Mouse (Mus musculus) limb, embryonic 11.5 days (tissue): ENCODE results near the gene Dpp9. TPM values are rescaled to one million over a fixed set of nuclear protein-coding genes. Genes with fewer than 3 reads are reported as not detected.

ENCODE experiments used
- ATAC-seq: fragments of 200-750 bp; cut with Nextera tagmentation; 2 replicates; pipeline ENCODE4 v1.8.0; 2017; ENCODE audit warnings: low read depth; ENCODE audit not compliant: insufficient number of reproducible peaks, low FRiP score, low TSS enrichment
- DNase-seq: peaks from one replicate; pipeline ENCODE4 v3.0.0-alpha.2; 2015; ENCODE audit warnings: low spot score
- H3K27ac ChIP-seq: fragments of 300-500 bp; sonication (generic); replicated peaks from 2 replicates; pipeline ENCODE4 v1.5.1; 2014; ENCODE audit warnings: low read depth, mild to moderate bottlenecking, low read length
- H3K27me3 ChIP-seq: fragments of 300-500 bp; sonication (generic); 2 replicates; pipeline ENCODE4 v1.6.1; 2014; ENCODE audit warnings: mild to moderate bottlenecking, low read length, mixed read lengths; ENCODE audit not compliant: control insufficient read depth, insufficient read depth
- H3K36me3 ChIP-seq: fragments of 300-500 bp; sonication (generic); 2 replicates; pipeline ENCODE4 v1.6.1; 2014; ENCODE audit warnings: mild to moderate bottlenecking, low read length, moderate library complexity, mixed read lengths; ENCODE audit not compliant: control insufficient read depth, insufficient read depth
- H3K4me1 ChIP-seq: fragments of 300-500 bp; sonication (generic); 2 replicates; pipeline ENCODE4 v1.6.1; 2014; ENCODE audit warnings: low read length, mixed read lengths; ENCODE audit not compliant: control insufficient read depth, insufficient read depth
- H3K4me2 ChIP-seq: fragments of 300-500 bp; sonication (generic); 2 replicates; pipeline ENCODE4 v1.6.1; 2014; ENCODE audit warnings: low read depth, mild to moderate bottlenecking, moderate library complexity; ENCODE audit not compliant: severe bottlenecking
- H3K4me3 ChIP-seq: fragments of 300-500 bp; sonication (generic); 2 replicates; pipeline ENCODE4 v1.5.1; 2014; ENCODE audit warnings: low read depth, low read length
- H3K9ac ChIP-seq: fragments of 300-500 bp; sonication (generic); 2 replicates; pipeline ENCODE4 v1.6.1; 2014; ENCODE audit warnings: mild to moderate bottlenecking, low read length
- H3K9me3 ChIP-seq: fragments of 300-500 bp; sonication (generic); 2 replicates; pipeline ENCODE4 v1.6.1; 2016; ENCODE audit warnings: low read length; ENCODE audit not compliant: control insufficient read depth
- WGBS: fragments of 180-500 bp; shearing (Covaris S2); extraction: QIAGEN DNeasy Blood & Tissue Kit; methylation state at CpG from one replicate; pipeline ENCODE4 v1.1.7; 2014; 5-methylcytosine and 5-hydroxymethylcytosine counted together
- polyA plus RNA-seq: library from polyadenylated mRNA; unstranded; fragments of >200 nt; fragmentation: Nextera tagmentation; extraction: Ambion mirVana; gene quantifications from 2 replicates; pipeline ENCODE4 v1.2.1, GENCODE M21; 2014

Gene Dpp9
- polyA plus RNA-seq, 1 experiment from 2014 or later: 34.3 TPM

DNA sequence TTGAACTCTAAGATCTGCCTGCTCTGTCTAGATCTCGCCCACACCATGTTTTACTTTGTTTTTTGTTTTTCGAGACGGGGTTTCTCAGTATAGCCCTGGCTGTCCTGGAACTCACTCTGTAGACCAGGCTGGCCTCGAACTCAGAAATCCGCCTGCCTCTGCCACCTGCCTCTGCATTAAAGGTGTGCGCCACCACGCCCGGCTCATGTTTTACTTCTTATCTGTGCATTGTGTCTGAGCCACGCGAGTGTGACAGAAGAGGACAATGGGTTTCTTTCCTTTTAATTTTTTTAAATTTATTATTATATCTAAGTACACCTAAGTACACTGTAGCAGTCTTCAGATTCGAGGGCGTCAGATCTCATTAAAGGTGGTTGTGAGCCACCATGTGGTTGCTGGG lies 546 bp upstream of the Dpp9 start:
- no peak; the same call in 1 of the 2 replicates for ATAC-seq
- Histone ChIP-seq H3K9me3 (no peaks in the 10 kb centered on the region), H3K4me3 (peak overlapping the region; percentile 76), H3K4me1 (peaks cover 10% of the 10 kb centered on the region; the same call in 1 of the 2 replicates), H3K27ac (peak overlapping the region; percentile 76), H3K4me2 (peak overlapping the region; percentile 78), H3K27me3 (no peaks in the 10 kb centered on the region), H3K36me3 (no peaks in the 10 kb centered on the region), H3K9ac (peak overlapping the region; percentile 34; the same call in 1 of the 2 replicates)
- 43% methylated on average over 12 of the region's 12 CpGs for WGBS
- DNase-seq: no peak

DNA sequence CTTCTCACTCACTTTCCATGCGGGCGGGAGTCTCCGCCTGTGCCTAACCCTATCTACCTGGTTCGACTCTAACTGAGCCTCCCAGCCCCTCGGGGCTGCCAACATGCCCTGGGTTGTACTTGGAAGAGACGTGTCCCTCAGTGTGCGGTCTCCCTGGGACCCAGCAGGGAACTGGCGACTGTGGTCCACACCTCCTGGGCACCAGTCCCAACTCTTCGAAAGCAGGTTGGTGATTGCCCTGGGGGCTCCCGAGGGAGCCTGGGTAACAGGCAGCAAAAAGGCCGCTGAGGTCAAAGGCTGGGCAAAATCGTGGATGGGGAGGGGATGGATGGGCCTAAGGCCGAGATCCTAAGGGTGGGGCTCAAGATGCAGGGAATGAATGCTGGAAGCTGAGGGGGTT lies 1.0 kb downstream of the Dpp9 start:
- WGBS: 71% methylated on average over 13 of the region's 13 CpGs
- Histone ChIP-seq H3K9me3 (no peaks in the 10 kb centered on the region), H3K4me1 (peaks cover 10% of the 10 kb centered on the region; the same call in 1 of the 2 replicates), H3K4me3 (peak overlapping the region; percentile 76), H3K27ac (no peak overlapping the region), H3K27me3 (no peaks in the 10 kb centered on the region), H3K36me3 (no peaks in the 10 kb centered on the region), H3K4me2 (peak overlapping the region; percentile 78), H3K9ac (no peak overlapping the region; the same call in 1 of the 2 replicates)
- DNase-seq (no peak), ATAC-seq (no peak)

DNA sequence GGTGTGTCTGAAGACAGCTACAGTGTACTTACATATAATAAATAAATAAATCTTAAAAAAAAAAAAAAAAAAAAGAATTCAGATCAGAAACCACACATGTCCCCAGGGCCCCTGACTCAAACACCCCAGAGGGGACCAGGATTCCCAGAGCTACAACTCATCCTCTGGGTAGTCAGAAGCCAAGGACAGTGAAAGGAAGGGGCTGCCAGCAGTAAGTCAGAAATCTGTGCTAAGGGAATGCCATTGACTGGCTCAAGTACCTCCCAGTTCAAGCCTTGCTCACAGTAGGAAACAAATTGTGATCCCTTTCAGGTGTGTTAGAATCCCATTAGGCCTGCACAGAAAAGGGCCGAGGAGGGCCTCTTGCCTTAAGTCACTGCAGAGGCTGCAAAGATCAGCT lies 4.5 kb downstream of the Dpp9 start:
- Histone ChIP-seq H3K27ac (no peak overlapping the region), H3K27me3 (no peaks in the 10 kb centered on the region), H3K4me1 (peaks cover 9% of the 10 kb centered on the region; the same call in 1 of the 2 replicates), H3K9me3 (no peaks in the 10 kb centered on the region), H3K4me3 (no peak overlapping the region), H3K4me2 (no peak overlapping the region), H3K36me3 (peaks cover 14% of the 10 kb centered on the region), H3K9ac (no peak overlapping the region)
- no peak for DNase-seq
- WGBS: 88% methylated on average over 1 of the region's 1 CpGs
- ATAC-seq: no peak

DNA sequence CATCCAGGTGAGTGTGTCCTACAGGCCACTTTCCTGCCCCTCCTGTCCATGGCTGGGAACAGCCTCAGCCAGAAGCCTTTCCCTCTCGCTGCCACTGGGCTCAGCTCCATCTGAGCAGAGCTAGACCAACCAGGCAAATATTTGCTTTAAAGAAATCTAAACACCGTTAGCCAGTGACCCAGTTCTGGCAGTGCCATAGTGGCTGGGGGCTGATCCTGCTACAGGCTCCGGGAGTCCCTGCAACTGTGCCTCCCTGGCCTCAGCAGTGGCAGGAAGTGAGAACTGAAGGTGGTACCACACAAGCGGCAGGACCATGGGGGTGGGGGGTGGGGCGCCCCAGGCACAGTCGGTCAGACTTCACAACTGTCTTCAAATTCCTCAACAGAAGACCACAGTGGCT lies 6.0 kb downstream of the Dpp9 start:
- H3K4me1 ChIP-seq: peaks cover 5% of the 10 kb centered on the region; the same call in 1 of the 2 replicates
- no peak overlapping the region for H3K4me3 ChIP-seq
- 58% methylated on average over 6 of the region's 6 CpGs for WGBS
- no peaks in the 10 kb centered on the region for H3K27me3 ChIP-seq
- ATAC-seq (no peak), DNase-seq (no peak)
- no peak overlapping the region for H3K9ac ChIP-seq
- H3K4me2 ChIP-seq: no peak overlapping the region
- H3K9me3 ChIP-seq: no peaks in the 10 kb centered on the region
- no peak overlapping the region for H3K27ac ChIP-seq
- H3K36me3 ChIP-seq: peaks cover 16% of the 10 kb centered on the region

DNA sequence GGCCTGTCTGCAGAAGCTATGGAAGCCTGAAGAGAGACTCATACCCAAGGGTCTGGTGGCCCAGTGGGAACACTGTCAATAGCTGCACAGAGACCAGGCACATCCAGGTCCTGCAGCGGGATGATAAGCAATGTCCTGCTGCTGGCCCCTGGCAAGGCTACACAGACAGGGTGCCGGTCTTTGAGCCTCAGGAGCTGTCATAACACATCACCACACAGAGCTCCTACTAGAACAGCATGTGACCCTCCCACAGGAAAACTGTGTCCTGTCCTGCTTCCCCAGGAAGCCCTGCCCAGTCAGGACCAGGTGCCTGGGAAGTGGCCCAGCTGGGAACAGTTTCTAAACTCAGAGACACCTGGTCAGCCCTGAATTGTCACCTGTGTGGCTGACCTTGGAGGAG lies 7.6 kb downstream of the Dpp9 start:
- ATAC-seq (no peak), DNase-seq (no peak)
- 95% methylated on average over 2 of the region's 2 CpGs for WGBS
- no peak overlapping the region for H3K27ac ChIP-seq
- H3K27me3 ChIP-seq: no peaks in the 10 kb centered on the region
- no peak overlapping the region for H3K9ac ChIP-seq
- no peak overlapping the region for H3K4me2 ChIP-seq
- no peaks in the 10 kb centered on the region for H3K4me1 ChIP-seq
- H3K9me3 ChIP-seq: no peaks in the 10 kb centered on the region
- H3K4me3 ChIP-seq: no peak overlapping the region
- H3K36me3 ChIP-seq: peaks cover 19% of the 10 kb centered on the region

DNA sequence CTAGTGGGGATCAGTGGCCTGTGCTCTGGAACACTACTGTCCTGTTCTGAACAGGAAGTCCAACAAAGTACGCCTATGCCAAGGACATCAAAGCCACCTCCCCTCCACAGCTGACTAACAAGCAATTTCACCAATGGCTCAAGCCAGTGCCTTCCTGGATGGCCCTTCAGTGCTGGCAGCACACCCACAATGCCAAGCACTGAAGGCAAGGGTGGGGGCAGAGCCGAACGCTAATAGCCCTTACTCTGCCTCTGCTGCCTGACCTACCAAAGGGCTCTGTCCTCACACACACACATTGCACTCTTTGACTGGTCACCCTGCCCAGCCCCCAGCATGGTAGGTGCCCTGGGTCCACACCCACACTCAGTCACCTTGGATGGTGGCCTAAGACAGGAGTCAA lies 9.9 kb downstream of the Dpp9 start:
- 93% methylated on average over 3 of the region's 3 CpGs for WGBS
- no peak for DNase-seq
- H3K36me3 ChIP-seq: peaks cover 29% of the 10 kb centered on the region
- H3K4me1 ChIP-seq: no peaks in the 10 kb centered on the region
- H3K9ac ChIP-seq: no peak overlapping the region
- H3K27ac ChIP-seq: no peak overlapping the region
- no peak overlapping the region for H3K4me2 ChIP-seq
- ATAC-seq: no peak
- H3K4me3 ChIP-seq: no peak overlapping the region
- H3K27me3 ChIP-seq: no peaks in the 10 kb centered on the region
- H3K9me3 ChIP-seq: no peaks in the 10 kb centered on the region

DNA sequence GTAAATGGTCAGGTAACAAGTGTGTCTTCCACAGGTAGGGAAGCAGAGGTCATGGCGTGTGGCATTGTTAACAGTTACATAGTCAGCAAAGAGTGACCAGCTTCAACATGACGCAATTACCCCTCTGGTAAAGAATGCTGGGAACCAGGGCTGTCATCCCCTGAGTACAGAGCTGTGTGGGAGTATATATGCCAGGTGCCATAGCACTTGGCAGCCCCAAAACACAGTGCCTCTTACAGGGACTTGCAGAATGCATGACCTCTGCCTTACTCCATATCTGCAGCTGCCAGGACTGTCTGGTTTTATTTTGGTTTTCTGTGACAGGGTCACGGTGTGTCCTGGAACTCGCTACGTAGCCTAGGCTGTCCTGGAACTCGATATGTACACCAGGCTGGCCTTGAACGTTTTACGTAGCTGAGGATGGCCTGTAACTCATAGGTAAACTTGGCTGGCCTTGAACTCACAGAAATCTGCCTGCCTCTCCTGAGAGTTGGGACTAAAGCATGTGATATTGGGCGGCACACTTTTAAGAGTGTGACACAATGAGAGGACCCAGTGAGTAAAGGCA lies 10.7 kb downstream of the Dpp9 start:
- Histone ChIP-seq H3K27ac (no peak overlapping the region), H3K9me3 (no peaks in the 10 kb centered on the region), H3K4me3 (no peak overlapping the region), H3K27me3 (no peaks in the 10 kb centered on the region), H3K4me1 (no peaks in the 10 kb centered on the region), H3K4me2 (no peak overlapping the region), H3K36me3 (peaks cover 34% of the 10 kb centered on the region), H3K9ac (0 out of 2 replicates have a peak overlapping the region, but pooled peaks have one; percentile 2)
- ATAC-seq: no peak
- WGBS: 94% methylated on average over 9 of the region's 9 CpGs
- DNase-seq: no peak

DNA sequence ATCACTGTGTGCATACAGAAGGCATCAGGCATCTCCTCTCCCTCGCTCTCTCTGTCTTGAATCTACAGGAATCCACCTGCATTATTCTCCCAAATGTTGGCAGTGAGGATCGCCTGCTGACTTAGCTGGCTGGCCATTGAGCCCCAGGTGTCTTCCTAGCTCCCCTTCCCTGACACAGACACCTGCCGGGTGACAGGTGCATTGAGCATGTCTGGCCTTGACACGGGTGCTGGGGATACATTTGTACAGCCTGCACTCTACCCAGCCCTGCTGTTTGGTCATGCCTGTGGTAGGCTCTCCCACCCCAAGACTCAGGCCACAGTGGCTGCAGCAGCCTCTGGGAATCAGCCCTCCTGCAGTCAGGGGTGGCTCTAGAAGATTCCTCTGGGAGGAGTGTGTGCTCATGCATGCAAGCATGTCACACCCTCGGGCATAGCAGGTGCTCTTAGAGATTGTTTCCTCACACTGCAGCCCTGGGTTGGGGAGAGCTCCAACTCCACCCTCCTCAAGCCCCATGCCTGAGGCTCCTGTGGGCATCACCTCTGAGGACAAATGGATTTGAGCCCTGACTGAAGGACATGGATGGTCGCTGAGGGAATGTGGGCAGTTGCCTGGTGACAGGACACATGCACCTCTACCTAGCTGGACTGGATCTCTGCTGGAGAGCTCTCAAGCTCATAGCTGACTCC lies 11.6 kb downstream of the Dpp9 start:
- no peak overlapping the region for H3K4me3 ChIP-seq
- no peak overlapping the region for H3K9ac ChIP-seq
- H3K27ac ChIP-seq: no peak overlapping the region
- no peaks in the 10 kb centered on the region for H3K4me1 ChIP-seq
- no peaks in the 10 kb centered on the region for H3K27me3 ChIP-seq
- peaks cover 37% of the 10 kb centered on the region for H3K36me3 ChIP-seq
- ATAC-seq (no peak), DNase-seq (no peak)
- WGBS: 87% methylated on average over 6 of the region's 6 CpGs
- H3K4me2 ChIP-seq: no peak overlapping the region
- no peaks in the 10 kb centered on the region for H3K9me3 ChIP-seq
